Mouse (Mus musculus) embryonic facial prominence, embryonic 13.5 days (tissue): Measurements from ENCODE around the gene D630023F18Rik. TPM values are rescaled to one million over a fixed set of nuclear protein-coding genes. Genes with fewer than 3 reads are reported as not detected.
A peak's percentile ranks its signal among the peaks of the same experiment; 100 is the strongest.

ENCODE experiments used
- ATAC-seq: fragments of 200-750 bp; cut with Nextera tagmentation; 2 replicates; pipeline ENCODE4 v1.8.0; 2017; ENCODE audit warnings: low read depth; ENCODE audit not compliant: insufficient number of reproducible peaks, insufficient read depth, low FRiP score, low TSS enrichment
- H3K27ac ChIP-seq: fragments of 300-500 bp; sonication (generic); 2 replicates; pipeline ENCODE4 v1.5.1; 2015; ENCODE audit warnings: moderate library complexity, mild to moderate bottlenecking, inconsistent platforms
- H3K27me3 ChIP-seq: fragments of 300-500 bp; sonication (generic); 2 replicates; pipeline ENCODE4 v1.6.1; 2015; ENCODE audit warnings: mild to moderate bottlenecking, inconsistent platforms
- H3K36me3 ChIP-seq: fragments of 300-500 bp; sonication (generic); 2 replicates; pipeline ENCODE4 v1.6.1; 2015; ENCODE audit warnings: mild to moderate bottlenecking, inconsistent platforms
- H3K4me1 ChIP-seq: fragments of 300-500 bp; sonication (generic); 2 replicates; pipeline ENCODE4 v1.6.1; 2015; ENCODE audit warnings: inconsistent platforms
- H3K4me2 ChIP-seq: fragments of 300-500 bp; sonication (generic); 2 replicates; pipeline ENCODE4 v1.6.1; 2015; ENCODE audit warnings: moderate library complexity, mild to moderate bottlenecking, inconsistent platforms
- H3K4me3 ChIP-seq: fragments of 300-500 bp; sonication (generic); 2 replicates; pipeline ENCODE4 v1.5.1; 2015; ENCODE audit warnings: mild to moderate bottlenecking, inconsistent platforms
- H3K9ac ChIP-seq: fragments of 300-500 bp; sonication (generic); 2 replicates; pipeline ENCODE4 v1.6.1; 2015; ENCODE audit warnings: mild to moderate bottlenecking, inconsistent platforms
- H3K9me3 ChIP-seq: fragments of 300-500 bp; sonication (generic); 2 replicates; pipeline ENCODE4 v1.6.1; 2016; ENCODE audit warnings: inconsistent platforms
- WGBS: fragments of 180-500 bp; shearing (Covaris S2); methylation state at CpG from one replicate; pipeline ENCODE4 v1.1.7; 2015; ENCODE audit warnings: mixed read lengths; 5-methylcytosine and 5-hydroxymethylcytosine counted together
- polyA plus RNA-seq: library from polyadenylated mRNA; unstranded; fragments of >200 nt; fragmentation: Nextera tagmentation; extraction: Ambion mirVana; gene quantifications from 2 replicates; pipeline ENCODE4 v1.2.1, GENCODE M21; 2015

D630023F18Rik gene
- polyA plus RNA-seq, 1 experiment from 2014 or later = 0.15 TPM

DNA sequence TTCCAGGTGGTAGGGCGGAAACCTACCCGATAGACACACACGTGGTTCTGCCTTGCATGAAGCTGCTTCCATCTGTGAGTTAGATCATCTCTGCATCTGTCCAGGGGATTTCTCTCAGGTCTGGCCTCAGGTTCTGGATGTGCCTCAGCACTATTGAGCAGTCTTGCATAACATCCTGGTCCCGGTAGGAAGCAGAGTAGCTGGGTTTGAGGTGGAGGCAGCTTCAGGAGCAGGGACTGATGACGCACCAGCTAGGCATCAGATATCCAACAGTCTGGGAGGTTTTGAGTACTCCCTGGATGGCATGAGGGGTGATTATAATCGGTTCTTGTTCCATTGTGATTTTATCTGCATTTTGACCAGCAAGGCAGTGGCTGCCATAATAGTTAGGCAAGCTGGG lies 14.5 kb upstream of the D630023F18Rik start:
- no peak overlapping the region for H3K4me2 ChIP-seq
- no peaks in the 10 kb centered on the region for H3K27me3 ChIP-seq
- no peak overlapping the region for H3K9ac ChIP-seq
- ATAC-seq = no peak
- WGBS = 78% methylated on average over 6 of the region's 6 CpGs
- no peaks in the 10 kb centered on the region for H3K4me1 ChIP-seq
- no peak overlapping the region for H3K27ac ChIP-seq
- H3K9me3 ChIP-seq = no peaks in the 10 kb centered on the region
- no peaks in the 10 kb centered on the region for H3K36me3 ChIP-seq
- H3K4me3 ChIP-seq = no peak overlapping the region

GRCm38 (mm10) chr1:65132833-65133232 lies 9.8 kb upstream of the D630023F18Rik start:
- Histone ChIP-seq H3K4me3 (no peak overlapping the region), H3K36me3 (no peaks in the 10 kb centered on the region), H3K9me3 (no peaks in the 10 kb centered on the region), H3K27me3 (no peaks in the 10 kb centered on the region), H3K4me2 (no peak overlapping the region), H3K27ac (no peak overlapping the region), H3K9ac (no peak overlapping the region), H3K4me1 (no peaks in the 10 kb centered on the region)
- ATAC-seq = no peak
- WGBS = 90% methylated on average over 1 of the region's 1 CpGs

DNA sequence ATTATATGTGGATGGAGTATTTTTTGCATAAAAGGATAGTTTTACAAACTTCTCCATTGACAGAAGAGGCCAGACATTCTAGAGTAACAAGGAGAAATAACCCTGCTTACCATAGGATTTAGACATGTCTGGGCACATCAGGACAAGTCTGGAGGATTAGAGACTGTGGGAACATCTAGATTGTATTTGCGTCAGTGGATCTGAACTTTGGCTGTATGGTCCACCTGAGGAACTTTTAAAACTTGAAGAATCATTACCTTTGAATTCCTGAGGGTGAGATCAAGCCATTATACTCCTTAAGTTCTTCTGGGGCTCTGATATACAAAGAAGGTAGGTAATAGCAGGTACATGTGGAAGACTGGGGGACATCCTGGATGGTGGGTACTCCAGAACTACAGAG lies 8.7 kb upstream of the D630023F18Rik start:
- no peak overlapping the region for H3K4me3 ChIP-seq
- H3K27ac ChIP-seq = no peak overlapping the region
- H3K9me3 ChIP-seq = no peaks in the 10 kb centered on the region
- ATAC-seq = no peak
- H3K4me2 ChIP-seq = no peak overlapping the region
- 84% methylated on average over 1 of the region's 1 CpGs for WGBS
- no peak overlapping the region for H3K9ac ChIP-seq
- H3K4me1 ChIP-seq = no peaks in the 10 kb centered on the region
- no peaks in the 10 kb centered on the region for H3K36me3 ChIP-seq
- H3K27me3 ChIP-seq = no peaks in the 10 kb centered on the region

DNA sequence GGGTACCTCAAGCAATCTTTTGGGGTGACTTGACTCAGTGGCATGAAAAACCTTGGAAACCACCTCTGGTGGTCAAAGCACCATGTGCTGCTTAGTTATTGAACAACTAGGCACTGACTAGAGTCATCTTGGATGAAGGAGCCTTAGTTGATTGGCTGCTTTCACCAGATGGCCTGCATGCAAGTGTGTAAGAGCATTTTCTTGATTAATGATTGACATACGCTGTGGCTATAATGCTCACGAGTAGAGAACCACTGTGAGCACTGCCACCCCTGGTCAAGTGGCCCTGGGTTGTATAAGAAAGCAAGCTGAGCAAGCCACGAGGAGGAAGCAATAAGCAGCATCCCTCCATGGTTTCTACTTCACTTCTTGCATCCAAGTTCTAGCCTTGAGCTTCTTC lies 7.2 kb upstream of the D630023F18Rik start:
- 72% methylated on average over 3 of the region's 3 CpGs for WGBS
- H3K4me1 ChIP-seq = no peaks in the 10 kb centered on the region
- no peaks in the 10 kb centered on the region for H3K36me3 ChIP-seq
- no peak overlapping the region for H3K9ac ChIP-seq
- no peaks in the 10 kb centered on the region for H3K9me3 ChIP-seq
- no peak overlapping the region for H3K4me3 ChIP-seq
- H3K27me3 ChIP-seq = no peaks in the 10 kb centered on the region
- no peak overlapping the region for H3K27ac ChIP-seq
- no peak for ATAC-seq
- no peak overlapping the region for H3K4me2 ChIP-seq

DNA sequence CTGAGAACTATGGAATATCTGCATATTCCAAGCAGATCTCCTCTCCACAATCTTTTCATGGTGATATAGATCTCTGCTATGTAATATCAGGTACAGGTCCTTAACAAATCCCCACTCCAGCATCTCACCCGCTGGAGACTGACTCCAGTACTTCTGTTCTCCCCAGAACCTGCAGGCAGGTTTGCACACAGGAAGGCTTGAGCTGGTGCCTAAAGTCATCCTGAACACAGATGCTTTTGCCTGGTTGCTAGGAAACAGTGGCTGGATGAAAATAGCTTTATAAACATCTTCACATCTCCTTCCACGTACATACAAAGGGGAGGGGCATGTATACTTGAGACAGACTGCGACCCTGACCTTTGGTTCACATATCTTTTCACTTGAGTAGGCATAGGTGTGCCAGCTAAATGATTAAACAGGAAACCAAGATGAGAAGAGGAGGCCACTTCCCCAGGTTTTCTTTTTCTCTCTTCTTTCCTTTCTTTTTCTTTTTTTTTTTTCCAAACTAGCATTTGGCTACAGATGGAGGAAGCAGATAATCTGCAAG lies 6.7 kb upstream of the D630023F18Rik start:
- ATAC-seq = no peak
- H3K9ac ChIP-seq = no peak overlapping the region
- H3K4me2 ChIP-seq = no peak overlapping the region
- no peak overlapping the region for H3K4me3 ChIP-seq
- WGBS = 70% methylated on average over 3 of the region's 3 CpGs
- no peaks in the 10 kb centered on the region for H3K9me3 ChIP-seq
- no peaks in the 10 kb centered on the region for H3K36me3 ChIP-seq
- no peaks in the 10 kb centered on the region for H3K27me3 ChIP-seq
- no peaks in the 10 kb centered on the region for H3K4me1 ChIP-seq
- H3K27ac ChIP-seq = no peak overlapping the region

GRCm38 (mm10) chr1:65119438-65119837 lies 3.6 kb downstream of the D630023F18Rik start, which contains the start of gene Gm28845:
TSS of gene Gm28845 (minus strand) at chr1:65119558.
- Histone ChIP-seq H3K27me3 (no peaks in the 10 kb centered on the region), H3K27ac (no peak within 1 kb of the TSS), H3K36me3 (no peaks in the 10 kb centered on the region), H3K4me2 (no peak within 1 kb of the TSS), H3K9ac (no peak within 1 kb of the TSS), H3K4me1 (no peaks in the 10 kb centered on the region), H3K9me3 (no peaks in the 10 kb centered on the region), H3K4me3 (no peak within 1 kb of the TSS)
- 59% methylated on average over 1 of the region's 1 CpGs for WGBS
- ATAC-seq = no peak

DNA sequence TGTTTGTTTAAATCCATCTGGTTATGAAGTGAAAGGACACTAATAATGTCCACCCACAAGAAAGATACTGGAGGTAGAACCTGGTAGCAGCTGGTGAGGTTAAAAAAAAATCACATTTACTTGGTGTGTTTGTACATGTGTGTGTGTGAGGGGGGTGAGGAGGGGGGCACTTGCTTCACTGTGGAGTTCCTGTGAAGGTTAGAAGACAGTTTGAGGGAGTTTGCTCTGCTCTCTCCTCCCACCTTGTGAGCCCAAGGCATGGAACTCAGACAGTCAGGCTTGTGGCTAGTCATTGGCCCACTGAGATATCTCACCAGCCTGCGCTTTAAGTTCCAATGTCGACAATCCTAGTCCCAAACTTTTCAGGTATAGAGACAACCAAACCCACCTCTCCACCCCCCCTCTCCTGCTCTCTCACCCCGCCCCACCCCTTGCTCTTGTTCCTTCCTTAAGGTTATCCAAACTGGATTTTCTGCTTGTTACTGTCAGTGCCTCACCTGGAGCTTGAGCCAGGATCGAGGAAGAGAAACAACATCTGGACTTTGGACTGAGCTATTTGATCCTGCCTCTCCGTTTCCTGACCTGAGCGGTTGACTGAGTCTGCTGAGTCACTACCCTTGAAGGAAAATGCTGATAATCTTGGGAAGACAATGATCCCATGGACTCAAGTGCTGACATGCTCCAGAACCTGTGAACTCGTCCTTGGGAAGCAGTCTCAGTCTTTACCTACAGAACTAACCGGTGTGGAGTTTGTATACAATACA lies 4.7 kb downstream of the D630023F18Rik start:
- no peak for ATAC-seq

DNA sequence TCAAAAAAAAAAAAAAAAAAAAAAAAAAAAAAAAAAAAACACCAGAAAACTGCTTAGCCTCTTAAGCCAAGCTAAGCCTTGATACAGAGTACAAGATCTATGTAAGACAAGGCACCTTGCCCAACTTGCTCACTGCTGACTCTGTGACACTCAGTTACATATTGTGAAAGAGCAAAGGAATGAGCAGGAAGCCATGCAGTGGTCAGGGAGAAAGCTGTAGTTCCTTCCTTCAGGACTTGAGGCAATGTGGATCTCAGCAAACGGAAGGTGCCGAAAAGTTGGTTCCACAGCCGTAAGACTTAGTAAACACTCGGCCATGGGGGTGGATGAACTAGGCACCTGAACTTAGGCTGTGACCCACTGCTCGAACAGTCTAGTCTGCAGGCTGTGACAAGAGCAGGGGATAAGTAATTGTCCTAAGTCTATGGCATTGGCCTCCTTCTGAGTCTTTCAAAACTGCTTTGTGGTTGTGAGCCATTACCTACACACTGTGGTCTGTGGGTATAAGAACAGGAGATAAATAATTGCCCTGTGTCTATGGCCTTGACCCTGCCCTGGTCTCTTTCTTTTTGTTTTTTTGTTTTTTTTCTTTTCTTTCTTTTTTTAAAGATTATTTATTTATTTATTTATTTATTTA lies 9.4 kb downstream of the D630023F18Rik start:
- Histone ChIP-seq H3K4me3 (no peak overlapping the region), H3K27me3 (no peaks in the 10 kb centered on the region), H3K9ac (no peak overlapping the region), H3K27ac (no peak overlapping the region), H3K4me1 (no peaks in the 10 kb centered on the region), H3K4me2 (no peak overlapping the region), H3K9me3 (no peaks in the 10 kb centered on the region), H3K36me3 (no peaks in the 10 kb centered on the region)
- no peak for ATAC-seq
- 95% methylated on average over 5 of the region's 5 CpGs for WGBS

More for the DNA sequence above, 4.7 kb downstream of the D630023F18Rik start:
- no peaks in the 10 kb centered on the region for H3K4me1 ChIP-seq
- no peak overlapping the region for H3K4me3 ChIP-seq
- 52% methylated on average over 8 of the region's 8 CpGs for WGBS
- no peak overlapping the region for H3K9ac ChIP-seq
- H3K9me3 ChIP-seq = no peaks in the 10 kb centered on the region
- H3K4me2 ChIP-seq = no peak overlapping the region
- no peak overlapping the region for H3K27ac ChIP-seq
- H3K36me3 ChIP-seq = no peaks in the 10 kb centered on the region
- H3K27me3 ChIP-seq = no peaks in the 10 kb centered on the region

- H3K27me3 ChIP-seq = no peaks in the 10 kb centered on the region
- no peaks in the 10 kb centered on the region for H3K36me3 ChIP-seq
- no peaks in the 10 kb centered on the region for H3K4me1 ChIP-seq
- H3K9me3 ChIP-seq = no peaks in the 10 kb centered on the region
- 0 out of 2 replicates have a peak overlapping the region, but pooled peaks have one; percentile 6 for H3K4me3 ChIP-seq
- WGBS = 52% methylated on average over 14 of the region's 14 CpGs
- ATAC-seq = no peak
- H3K4me2 ChIP-seq = peak overlapping the region; percentile 47
- H3K27ac ChIP-seq = no peak overlapping the region
- H3K9ac ChIP-seq = no peak overlapping the region
These were observed 10.2 kb downstream of the D630023F18Rik start for GRCm38 (mm10) chr1:65112807-65113196.

DNA sequence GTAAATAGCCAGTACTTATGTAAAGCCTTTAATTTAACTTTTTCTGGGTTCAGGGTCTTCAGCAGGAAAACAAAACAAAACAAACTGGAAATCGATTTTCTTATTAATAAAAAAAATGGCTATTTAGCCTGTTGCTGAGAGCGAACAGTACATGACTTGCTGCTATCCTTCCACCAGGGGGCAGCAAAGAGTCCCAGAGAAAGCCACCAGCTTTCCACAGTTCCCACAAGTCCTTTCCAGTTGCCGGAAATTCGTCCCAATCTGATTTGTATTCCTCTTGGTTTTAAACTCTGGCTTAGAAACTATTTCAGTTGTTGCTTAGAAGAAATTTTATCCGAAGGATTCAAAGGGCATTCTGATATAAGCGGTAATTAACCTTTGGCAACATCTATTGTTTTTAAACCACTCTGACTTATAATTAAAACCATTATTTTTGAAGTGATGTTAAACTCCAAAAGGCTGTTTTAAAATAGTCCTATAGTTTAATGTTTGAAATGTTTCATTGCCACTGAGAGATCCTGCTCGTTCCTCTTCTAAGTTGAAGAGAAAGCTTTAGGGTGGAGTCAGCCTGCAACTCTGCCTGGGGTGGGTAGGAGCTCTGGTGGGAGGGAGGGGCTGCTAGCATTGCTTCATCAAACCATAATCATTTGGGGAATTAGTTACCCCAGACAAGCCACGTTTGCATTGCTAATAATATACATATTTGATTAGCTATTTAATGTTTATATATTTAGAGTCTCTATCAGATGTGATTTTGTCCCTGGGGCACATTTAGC lies 10.8 kb downstream of the D630023F18Rik start:
- Histone ChIP-seq H3K36me3 (no peaks in the 10 kb centered on the region), H3K27ac (no peak overlapping the region), H3K9ac (no peak overlapping the region), H3K4me3 (peak overlapping the region; percentile 6; the same call in 1 of the 2 replicates), H3K4me2 (peak overlapping the region; percentile 47), H3K4me1 (no peaks in the 10 kb centered on the region), H3K27me3 (no peaks in the 10 kb centered on the region), H3K9me3 (no peaks in the 10 kb centered on the region)
- ATAC-seq = no peak
- WGBS = 11% methylated on average over 8 of the region's 8 CpGs

GRCm38 (mm10) chr1:65109756-65110435 lies 13.1 kb downstream of the D630023F18Rik start:
- Histone ChIP-seq H3K4me3 (no peak overlapping the region), H3K27me3 (no peaks in the 10 kb centered on the region), H3K9ac (no peak overlapping the region), H3K4me1 (no peaks in the 10 kb centered on the region), H3K4me2 (no peak overlapping the region), H3K27ac (no peak overlapping the region), H3K36me3 (no peaks in the 10 kb centered on the region), H3K9me3 (no peaks in the 10 kb centered on the region)
- no peak for ATAC-seq
- WGBS = 74% methylated on average over 25 of the region's 25 CpGs
